Mouse (Mus musculus) C2C12 (cell line): Measurements from ENCODE around the gene Ddx39b. TPM values are rescaled to one million over a fixed set of nuclear protein-coding genes. Genes with fewer than 3 reads are reported as not detected.

ENCODE experiments used
- H3K27me3 ChIP-seq: one replicate; pipeline ENCODE4 v1.6.1; 2011; ENCODE audit not compliant: control insufficient read depth, insufficient read depth, insufficient read length
- H3K36me3 ChIP-seq: one replicate; pipeline ENCODE4 v1.6.1; 2011; ENCODE audit not compliant: control insufficient read depth, insufficient read depth
- H3K4me3 ChIP-seq: one replicate; pipeline ENCODE4 v1.5.1; 2011; ENCODE audit warnings: mild to moderate bottlenecking, control low read depth; ENCODE audit not compliant: poor library complexity, insufficient read depth, severe bottlenecking
- H3K79me2 ChIP-seq: one replicate; pipeline ENCODE4 v1.6.1; 2011; ENCODE audit not compliant: control insufficient read depth, insufficient read depth
- H3K79me3 ChIP-seq: one replicate; pipeline ENCODE4 v1.6.1; 2011; ENCODE audit warnings: low read depth, control low read depth
- H3ac ChIP-seq: one replicate; pipeline ENCODE3; 2011; ENCODE audit warnings: low read depth; ENCODE audit not compliant: control insufficient read depth, insufficient read length
- CEBPB ChIP-seq: IDR thresholded peaks from one replicate; pipeline ENCODE4 v1.6.1; 2011; ENCODE audit warnings: low read depth, mild to moderate bottlenecking, control low read depth, moderate library complexity
- CTCF ChIP-seq: IDR thresholded peaks from one replicate; pipeline ENCODE4 v1.5.1; 2011; ENCODE audit not compliant: control insufficient read depth, insufficient read depth, insufficient read length
- FOSL1 ChIP-seq: IDR thresholded peaks from one replicate; pipeline ENCODE4 v1.8.0; 2011; ENCODE audit warnings: mild to moderate bottlenecking, low read length; ENCODE audit not compliant: poor library complexity, insufficient read depth, severe bottlenecking
- MAX ChIP-seq: IDR thresholded peaks from one replicate; pipeline ENCODE4 v1.6.1; 2011; ENCODE audit warnings: mild to moderate bottlenecking, control low read depth
- MYOD1 ChIP-seq: IDR thresholded peaks from one replicate; pipeline ENCODE4 v1.6.1; 2011; ENCODE audit warnings: low read depth; ENCODE audit not compliant: control insufficient read depth, insufficient read length
- MYOG ChIP-seq: IDR thresholded peaks from one replicate; pipeline ENCODE4 v1.6.1; 2011; ENCODE audit not compliant: control insufficient read depth, insufficient read length; ENCODE audit errors: extremely low read depth
- USF1 ChIP-seq: IDR thresholded peaks from one replicate; pipeline ENCODE4 v1.6.1; 2011; ENCODE audit warnings: low read depth, mild to moderate bottlenecking, control low read depth, moderate library complexity
- polyA plus RNA-seq: library from polyadenylated mRNA; unstranded; fragments of >200 nt; fragmentation: generic; extraction: Trizol; gene quantifications from one replicate; pipeline ENCODE4 v1.2.1, GENCODE M21; 2012; ENCODE audit warnings: missing spikeins

The Ddx39b gene
- polyA plus RNA-seq, 1 experiment, result 330 TPM

GRCm38 (mm10) chr17:35253293-35254093 lies 11.9 kb downstream of the Ddx39b start:
- H3K4me3 ChIP-seq, result no peak overlapping the region
- no peak for TF ChIP-seq MYOG
- TF ChIP-seq MAX, result no peak
- no peak for TF ChIP-seq CTCF
- no peak for TF ChIP-seq CEBPB
- no peak for TF ChIP-seq USF1
- TF ChIP-seq MYOD1, result no peak
- no peak for TF ChIP-seq FOSL1
- peaks cover 6% of the 10 kb centered on the region for H3K79me3 ChIP-seq
- peaks cover 28% of the 10 kb centered on the region for H3K79me2 ChIP-seq
- H3ac ChIP-seq, result no peak overlapping the region
- no peaks in the 10 kb centered on the region for H3K27me3 ChIP-seq
- H3K36me3 ChIP-seq, result peaks cover 59% of the 10 kb centered on the region

GRCm38 (mm10) chr17:35254241-35255098 lies 12.9 kb downstream of the Ddx39b start:
- Histone ChIP-seq H3K27me3 (no peaks in the 10 kb centered on the region), H3K4me3 (no peak overlapping the region), H3ac (no peak overlapping the region), H3K79me2 (peaks cover 18% of the 10 kb centered on the region), H3K36me3 (peaks cover 49% of the 10 kb centered on the region), H3K79me3 (peaks cover 4% of the 10 kb centered on the region)
- TF ChIP-seq CTCF (peak; percentile 50), CEBPB (no peak)

GRCm38 (mm10) chr17:35255301-35255700 lies 13.8 kb downstream of the Ddx39b start:
- TF ChIP-seq MAX, result no peak
- TF ChIP-seq CTCF, result no peak
- TF ChIP-seq USF1, result no peak
- no peak for TF ChIP-seq MYOD1
- no peak for TF ChIP-seq FOSL1
- no peak for TF ChIP-seq CEBPB
- Histone ChIP-seq H3K36me3 (peaks cover 41% of the 10 kb centered on the region), H3ac (no peak overlapping the region), H3K79me3 (peaks cover 2% of the 10 kb centered on the region), H3K79me2 (peaks cover 10% of the 10 kb centered on the region), H3K4me3 (no peak overlapping the region), H3K27me3 (no peaks in the 10 kb centered on the region)

- TF ChIP-seq CEBPB (no peak), FOSL1 (no peak), CTCF (no peak)
- Histone ChIP-seq H3K4me3 (no peak overlapping the region), H3K79me3 (peaks cover 2% of the 10 kb centered on the region), H3ac (no peak overlapping the region), H3K79me2 (peaks cover 6% of the 10 kb centered on the region), H3K27me3 (no peaks in the 10 kb centered on the region), H3K36me3 (peaks cover 37% of the 10 kb centered on the region)
These were observed 14.2 kb downstream of the Ddx39b start for GRCm38 (mm10) chr17:35255704-35256103.

GRCm38 (mm10) chr17:35257378-35257777 lies 15.8 kb downstream of the Ddx39b start:
- H3K36me3 ChIP-seq, result peaks cover 22% of the 10 kb centered on the region
- H3K79me3 ChIP-seq, result no peaks in the 10 kb centered on the region
- H3K4me3 ChIP-seq, result no peak overlapping the region
- H3K27me3 ChIP-seq, result no peaks in the 10 kb centered on the region
- H3K79me2 ChIP-seq, result no peaks in the 10 kb centered on the region
- TF ChIP-seq CEBPB, result no peak
- TF ChIP-seq USF1, result no peak
- no peak for TF ChIP-seq MYOG
- no peak for TF ChIP-seq MYOD1
- no peak for TF ChIP-seq CTCF
- TF ChIP-seq MAX, result no peak
- no peak for TF ChIP-seq FOSL1
- no peak overlapping the region for H3ac ChIP-seq
